Mouse (Mus musculus) cerebellum, adult 9-10 months (tissue): ENCODE results near the gene Ip6k3.
A peak's percentile ranks its signal among the peaks of the same experiment; 100 is the strongest.

Experiments used
- DNase-seq: peaks from one replicate; pipeline ENCODE4 v3.0.0; 2022

Ip6k3 gene

GRCm38 (mm10) chr17:27167545-27167944, at the start of gene Ip6k3:
Gene Ip6k3, minus strand, starts transcription at chr17:27167795.
- DNase-seq: no peak

GRCm38 (mm10) chr17:27212768-27213525, 45.4 kb upstream of the Ip6k3 start:
- peak; percentile 61 for DNase-seq

GRCm38 (mm10) chr17:27212006-27212405, 44.4 kb upstream of the Ip6k3 start:
- no peak for DNase-seq

- no peak for DNase-seq
Measured at GRCm38 (mm10) chr17:27207113-27207707, 39.6 kb upstream of the Ip6k3 start.

GRCm38 (mm10) chr17:27204075-27204909, 36.7 kb upstream of the Ip6k3 start, which contains the start of gene Lemd2:
Gene Lemd2, minus strand, starts transcription at chr17:27204469.
- peak; percentile 96 for DNase-seq

- no peak for DNase-seq
Measured at GRCm38 (mm10) chr17:27203358-27204074, 35.9 kb upstream of the Ip6k3 start.

GRCm38 (mm10) chr17:27202919-27203357, 35.3 kb upstream of the Ip6k3 start:
- no peak for DNase-seq

GRCm38 (mm10) chr17:27201981-27202380, 34.4 kb upstream of the Ip6k3 start:
- no peak for DNase-seq

GRCm38 (mm10) chr17:27200801-27201200, 33.2 kb upstream of the Ip6k3 start:
- DNase-seq: no peak

GRCm38 (mm10) chr17:27199864-27200263, 32.3 kb upstream of the Ip6k3 start:
- no peak for DNase-seq

GRCm38 (mm10) chr17:27199205-27199604, 31.6 kb upstream of the Ip6k3 start:
- DNase-seq: no peak

- no peak for DNase-seq
Measured at GRCm38 (mm10) chr17:27196206-27196605, 28.6 kb upstream of the Ip6k3 start.

GRCm38 (mm10) chr17:27194258-27195185, 26.9 kb upstream of the Ip6k3 start:
- DNase-seq: no peak

GRCm38 (mm10) chr17:27191804-27192203, 24.2 kb upstream of the Ip6k3 start:
- DNase-seq: no peak

- no peak for DNase-seq
Measured at GRCm38 (mm10) chr17:27191189-27191588, 23.6 kb upstream of the Ip6k3 start.

GRCm38 (mm10) chr17:27189640-27190216, 22.1 kb upstream of the Ip6k3 start:
- peak; percentile 87 for DNase-seq

- DNase-seq: no peak
Measured at GRCm38 (mm10) chr17:27188883-27189282, 21.3 kb upstream of the Ip6k3 start.

- no peak for DNase-seq
Measured at GRCm38 (mm10) chr17:27187059-27187458, 19.5 kb upstream of the Ip6k3 start.

- DNase-seq: no peak
Measured at GRCm38 (mm10) chr17:27186068-27186467, 18.5 kb upstream of the Ip6k3 start.

- no peak for DNase-seq
Measured at GRCm38 (mm10) chr17:27183667-27184292, 16.2 kb upstream of the Ip6k3 start.

- DNase-seq: no peak
Measured at GRCm38 (mm10) chr17:27182401-27182800, 14.8 kb upstream of the Ip6k3 start.
